Mouse (Mus musculus) midbrain, embryonic 13.5 days (tissue): Measurements from ENCODE around the gene Cep55. TPM values are rescaled to one million over a fixed set of nuclear protein-coding genes. Genes with fewer than 3 reads are reported as not detected.
A peak's percentile ranks its signal among the peaks of the same experiment; 100 is the strongest.

Experiments
- ATAC-seq: fragments of 200-750 bp; cut with Nextera tagmentation; 2 replicates; pipeline ENCODE4 v1.8.0; 2017; ENCODE audit warnings: mild to moderate bottlenecking, moderate TSS enrichment, moderate library complexity
- H3K27ac ChIP-seq: fragments of 300-500 bp; sonication (generic); 2 replicates; pipeline ENCODE4 v1.5.1; 2015; ENCODE audit warnings: inconsistent platforms, mild to moderate bottlenecking, moderate library complexity
- H3K27me3 ChIP-seq: fragments of 300-500 bp; sonication (generic); 2 replicates; pipeline ENCODE4 v1.6.1; 2015; ENCODE audit warnings: mild to moderate bottlenecking, inconsistent platforms
- H3K36me3 ChIP-seq: fragments of 300-500 bp; sonication (generic); 2 replicates; pipeline ENCODE4 v1.6.1; 2015; ENCODE audit warnings: mild to moderate bottlenecking, inconsistent platforms
- H3K4me1 ChIP-seq: fragments of 300-500 bp; sonication (generic); replicated peaks from 2 replicates; pipeline ENCODE4 v1.6.1; 2015; ENCODE audit warnings: inconsistent platforms
- H3K4me2 ChIP-seq: fragments of 300-500 bp; sonication (generic); replicated peaks from 2 replicates; pipeline ENCODE4 v1.6.1; 2015; ENCODE audit warnings: moderate library complexity, mild to moderate bottlenecking, inconsistent platforms
- H3K4me3 ChIP-seq: fragments of 300-500 bp; sonication (generic); replicated peaks from 2 replicates; pipeline ENCODE4 v1.5.1; 2015; ENCODE audit warnings: mild to moderate bottlenecking, inconsistent platforms
- H3K9ac ChIP-seq: fragments of 300-500 bp; sonication (generic); replicated peaks from 2 replicates; pipeline ENCODE4 v1.6.1; 2015; ENCODE audit warnings: mild to moderate bottlenecking, inconsistent platforms
- H3K9me3 ChIP-seq: fragments of 300-500 bp; sonication (generic); 2 replicates; pipeline ENCODE4 v1.6.1; 2016; ENCODE audit warnings: mild to moderate bottlenecking, inconsistent platforms
- WGBS: fragments of 180-500 bp; shearing (Covaris S2); methylation state at CpG from one replicate; pipeline ENCODE4 v1.1.7; 2015; 5-methylcytosine and 5-hydroxymethylcytosine counted together
- polyA plus RNA-seq: library from polyadenylated mRNA; unstranded; fragments of >200 nt; fragmentation: Nextera tagmentation; extraction: Ambion mirVana; gene quantifications from 2 replicates; pipeline ENCODE4 v1.2.1, GENCODE M21; 2015

The Cep55 gene
- polyA plus RNA-seq, 1 experiment from 2014 or later, result 16.3 TPM

DNA sequence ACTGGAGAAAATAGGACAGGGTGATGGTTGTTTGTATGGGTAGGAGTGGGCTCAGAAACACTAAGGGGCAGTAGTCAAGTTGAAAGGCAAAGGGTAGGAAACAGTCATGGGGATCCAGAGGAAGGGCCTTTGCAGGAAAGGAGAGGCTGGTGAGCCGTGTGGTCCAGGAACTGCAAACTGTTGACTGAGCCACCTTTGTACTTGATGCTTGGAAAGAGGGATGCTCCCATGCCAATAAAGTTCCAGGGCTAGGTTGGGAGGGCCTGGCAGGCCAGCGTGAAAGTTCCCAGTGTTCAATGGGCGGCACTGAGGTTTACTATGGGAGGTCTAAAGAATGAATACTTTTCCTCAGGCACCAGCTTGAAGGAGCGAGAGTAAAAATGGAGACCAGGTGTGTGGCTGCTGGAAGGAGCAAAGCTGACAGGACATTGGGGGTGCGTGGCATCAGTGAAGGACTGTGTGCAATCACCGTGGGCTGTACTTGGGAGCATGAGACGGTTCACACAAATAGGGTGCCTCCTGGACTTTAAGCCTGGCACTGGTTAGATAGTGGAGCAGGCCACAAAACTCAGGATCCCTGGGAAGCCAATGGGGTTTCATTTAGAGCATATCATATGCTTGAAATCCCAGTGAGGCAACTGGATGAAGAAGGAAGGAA lies 60.2 kb downstream of the Cep55 start:
- Histone ChIP-seq H3K27me3 (no peaks in the 10 kb centered on the region), H3K9me3 (no peaks in the 10 kb centered on the region), H3K27ac (no peak overlapping the region), H3K4me2 (no peak overlapping the region), H3K36me3 (no peaks in the 10 kb centered on the region), H3K9ac (no peak overlapping the region), H3K4me3 (no peak overlapping the region), H3K4me1 (no peaks in the 10 kb centered on the region)
- no peak for ATAC-seq
- 89% methylated on average over 7 of the region's 7 CpGs for WGBS

DNA sequence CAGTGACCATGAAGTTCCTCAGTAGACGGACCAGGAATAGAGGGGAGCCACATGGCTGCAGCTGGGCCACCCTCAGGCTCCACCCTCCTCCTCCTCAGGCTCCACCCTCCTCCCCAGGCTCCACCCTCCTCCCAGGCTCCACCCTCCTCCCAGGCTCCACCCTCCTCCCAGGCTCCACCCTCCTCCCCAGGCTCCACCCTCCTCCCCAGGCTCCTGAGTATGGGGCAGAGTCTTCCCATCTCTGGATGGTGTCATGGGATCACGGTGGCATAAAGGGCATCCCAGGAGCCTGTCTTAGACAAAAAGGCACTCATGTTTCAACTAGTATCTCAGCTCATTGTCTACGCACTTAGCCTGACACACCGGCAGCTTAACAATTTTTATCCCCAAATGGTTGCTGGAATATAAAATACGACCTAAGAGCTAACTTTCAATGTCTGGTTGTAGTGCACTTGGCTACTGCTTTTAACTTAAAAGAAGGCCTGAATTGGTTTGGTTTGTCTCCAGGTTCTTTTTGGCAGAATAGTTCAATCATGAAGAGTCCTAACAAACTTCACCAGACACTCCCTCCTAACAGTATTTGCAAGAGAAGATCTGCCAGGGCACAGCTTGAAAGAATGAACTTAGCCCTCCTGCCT lies 65.4 kb downstream of the Cep55 start:
- H3K4me2 ChIP-seq, result no peak overlapping the region
- WGBS, result 83% methylated on average over 5 of the region's 5 CpGs
- H3K4me1 ChIP-seq, result peaks cover 9% of the 10 kb centered on the region
- H3K4me3 ChIP-seq, result no peak overlapping the region
- H3K27me3 ChIP-seq, result peaks cover 28% of the 10 kb centered on the region
- H3K9ac ChIP-seq, result no peak overlapping the region
- no peak overlapping the region for H3K27ac ChIP-seq
- no peaks in the 10 kb centered on the region for H3K9me3 ChIP-seq
- no peaks in the 10 kb centered on the region for H3K36me3 ChIP-seq
- no peak for ATAC-seq

DNA sequence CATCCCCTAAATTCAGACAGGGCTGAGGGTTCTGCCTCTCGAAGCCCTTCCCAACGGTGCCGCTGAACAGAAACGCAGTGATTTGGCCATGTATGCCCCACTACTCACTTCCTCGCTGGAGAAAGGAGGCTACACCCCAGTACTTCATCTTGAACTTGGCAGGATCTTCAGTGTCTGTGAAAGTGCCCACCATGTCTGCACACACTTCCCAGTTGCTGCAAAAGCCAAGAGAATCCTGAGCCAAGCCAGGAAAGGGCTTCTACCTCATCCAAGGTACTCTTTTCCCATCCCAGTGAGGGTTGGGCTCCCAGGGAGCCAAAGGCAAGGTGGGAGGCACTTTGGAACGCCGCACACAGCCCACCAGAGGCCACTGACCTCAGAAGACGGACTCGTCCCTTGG lies 69.1 kb downstream of the Cep55 start:
- Histone ChIP-seq H3K9ac (peak overlapping the region; percentile 57; the same call in 1 of the 2 replicates), H3K36me3 (no peaks in the 10 kb centered on the region), H3K4me2 (peak overlapping the region; percentile 78), H3K9me3 (no peaks in the 10 kb centered on the region), H3K27me3 (peaks cover 33% of the 10 kb centered on the region), H3K4me1 (peaks cover 9% of the 10 kb centered on the region), H3K4me3 (peak overlapping the region; percentile 49), H3K27ac (no peak overlapping the region)
- ATAC-seq, result peak; percentile 14; the same call in 1 of the 2 replicates
- 25% methylated on average over 9 of the region's 9 CpGs for WGBS

Other genes with a start within 250 kb of the Cep55 start
- 1.3 and 1.6 TPM in 2 replicates for gene Myof, start 11.4 kb upstream of the Cep55 start, polyA plus RNA-seq
- not detected in 2 replicates for gene Ffar4, start 42.1 kb downstream of the Cep55 start, polyA plus RNA-seq
- gene Rbp4, start 70.3 kb downstream of the Cep55 start, polyA plus RNA-seq, result 1.7 and 7.8 TPM in 2 replicates
- gene Pde6c, start 77.8 kb downstream of the Cep55 start, polyA plus RNA-seq, result 0.13 and 0.24 TPM in 2 replicates
- 50.9 and 54.6 TPM in 2 replicates for gene Fra10ac1, start 169.1 kb downstream of the Cep55 start, polyA plus RNA-seq
- 8.8 and 10.0 TPM in 2 replicates for gene Lgi1, start 209.5 kb downstream of the Cep55 start, polyA plus RNA-seq